Mouse (Mus musculus) lung, postnatal 36 days (tissue): ENCODE measurements around the gene Vav3.

Source experiments
- DNase-seq: peaks from one replicate; pipeline ENCODE4 v3.0.0; 2022; ENCODE audit warnings: mixed read lengths

Gene Vav3

GRCm38 (mm10) chr3:109353814-109354213, 13.4 kb downstream of the Vav3 start:
- no peak for DNase-seq

GRCm38 (mm10) chr3:109355158-109355557, 14.7 kb downstream of the Vav3 start:
- no peak for DNase-seq

- no peak for DNase-seq
Measured at GRCm38 (mm10) chr3:109360746-109361145, 20.3 kb downstream of the Vav3 start.

- peak; percentile 72 for DNase-seq
Measured at GRCm38 (mm10) chr3:109361882-109362281, 21.4 kb downstream of the Vav3 start.

GRCm38 (mm10) chr3:109362310-109362709, 21.9 kb downstream of the Vav3 start:
- no peak for DNase-seq

GRCm38 (mm10) chr3:109363522-109363921, 23.1 kb downstream of the Vav3 start:
- no peak for DNase-seq

GRCm38 (mm10) chr3:109365875-109366274, 25.4 kb downstream of the Vav3 start:
- DNase-seq = no peak

- DNase-seq = peak; percentile 32
Measured at GRCm38 (mm10) chr3:109366411-109366851, 26.0 kb downstream of the Vav3 start.

- peak; percentile 67 for DNase-seq
Measured at GRCm38 (mm10) chr3:109368383-109369289, 28.2 kb downstream of the Vav3 start.

- DNase-seq = no peak
Measured at GRCm38 (mm10) chr3:109371576-109371975, 31.1 kb downstream of the Vav3 start.

- DNase-seq = no peak
Measured at GRCm38 (mm10) chr3:109372678-109373077, 32.2 kb downstream of the Vav3 start.

GRCm38 (mm10) chr3:109378278-109378677, 37.8 kb downstream of the Vav3 start:
- no peak for DNase-seq

- no peak for DNase-seq
Measured at GRCm38 (mm10) chr3:109378684-109379083, 38.2 kb downstream of the Vav3 start.

GRCm38 (mm10) chr3:109388730-109389129, 48.3 kb downstream of the Vav3 start:
- DNase-seq = no peak

- DNase-seq = no peak
Measured at GRCm38 (mm10) chr3:109401527-109401926, 61.1 kb downstream of the Vav3 start.

GRCm38 (mm10) chr3:109411294-109411693, 70.8 kb downstream of the Vav3 start:
- DNase-seq = no peak

- no peak for DNase-seq
Measured at GRCm38 (mm10) chr3:109420403-109420802, 80.0 kb downstream of the Vav3 start.

GRCm38 (mm10) chr3:109421019-109421418, 80.6 kb downstream of the Vav3 start:
- DNase-seq = no peak

GRCm38 (mm10) chr3:109423440-109424079, 83.1 kb downstream of the Vav3 start:
- no peak for DNase-seq

GRCm38 (mm10) chr3:109431285-109431684, 90.8 kb downstream of the Vav3 start:
- DNase-seq = no peak

GRCm38 (mm10) chr3:109438552-109438951, 98.1 kb downstream of the Vav3 start:
- no peak for DNase-seq

GRCm38 (mm10) chr3:109439253-109439652, 98.8 kb downstream of the Vav3 start:
- DNase-seq = no peak

- DNase-seq = no peak
Measured at GRCm38 (mm10) chr3:109440001-109440400, 99.5 kb downstream of the Vav3 start.

- no peak for DNase-seq
Measured at GRCm38 (mm10) chr3:109444077-109444476, 103.6 kb downstream of the Vav3 start.
